Mouse (Mus musculus): ENCODE measurements around the gene Rnf183.

DNA sequence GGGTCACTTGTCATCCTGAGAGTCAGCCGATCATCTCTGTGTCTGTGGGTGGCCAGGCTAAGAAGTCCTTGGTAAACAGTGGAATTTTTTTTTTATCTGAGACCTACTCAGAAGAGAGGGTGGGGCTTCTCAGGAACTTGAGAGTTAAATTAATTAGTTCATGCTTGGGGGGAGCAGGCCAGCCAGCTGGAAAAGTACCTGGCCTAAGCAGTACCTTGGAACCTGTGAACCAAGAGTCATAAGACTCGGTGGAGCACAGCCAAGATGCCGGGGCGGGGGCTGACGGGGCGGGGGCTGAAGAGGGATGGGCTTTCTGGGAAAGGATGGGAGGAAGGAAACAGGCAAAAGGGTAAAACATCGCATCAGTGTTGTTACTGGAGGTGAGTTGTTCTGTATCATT lies 2.8 kb upstream of the Rnf183 start:
- TF ChIP-seq CHD2 (IDR thresholded peaks at IDR 0.05; ENCODE audit: low read depth, low read length) (no peak), HCFC1 (IDR thresholded peaks at IDR 0.05; ENCODE audit: borderline replicate concordance, insufficient read depth, low read length) (no peak)

Data from ES-E14 (cell line).